Mouse (Mus musculus) liver, adult 2 months (tissue): ENCODE results near the gene Kcnk2.

Source experiments
- CTCF ChIP-seq: fragments of 200-500 bp; IDR thresholded peaks from 2 replicates; pipeline ENCODE4 v1.5.1; 2011; ENCODE audit warnings: low read depth, low read length, control low read depth
- POLR2A ChIP-seq: fragments of 200-500 bp; IDR thresholded peaks from 2 replicates; pipeline ENCODE4 v1.6.1; 2011; ENCODE audit warnings: low read length, control low read depth; ENCODE audit not compliant: insufficient read depth; ENCODE audit errors: extremely low read depth

GRCm38 (mm10) chr1:189440741-189441140 is 38.7 kb upstream of the Kcnk2 start:
- no peak for TF ChIP-seq CTCF
- no peak for TF ChIP-seq POLR2A
